Mouse (Mus musculus): ENCODE measurements at regions not wholly inside any gene's neighbourhood (a gene's known extent, or its start where the extent isn't known, plus 50 kb on each side); places are given as distances from the start of the nearest gene placed in this dataset.

DNA sequence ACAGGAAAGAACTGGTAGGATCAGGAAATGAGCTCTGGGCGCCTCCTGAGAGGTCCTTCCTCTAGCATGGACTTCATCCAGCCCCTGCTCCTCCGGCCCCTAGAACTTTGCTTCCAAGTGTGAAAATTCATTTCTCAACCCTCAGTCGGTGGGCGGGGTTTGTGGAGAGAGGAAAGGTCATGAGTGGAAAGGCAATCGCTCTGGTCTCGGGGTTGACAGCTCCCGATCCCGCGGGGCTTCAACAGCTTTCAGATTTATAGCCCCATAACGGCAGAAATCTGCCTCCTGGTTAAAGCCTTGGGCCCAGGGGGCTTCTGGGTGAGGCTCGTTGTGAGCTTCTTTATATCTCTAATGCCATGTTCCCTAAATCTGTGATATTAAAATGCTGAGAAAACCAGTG is 184.2 kb upstream of the Spaca1 start:
- dilution Hi-C loops (cut with MboI; ENCODE audit: extremely low pct_ligation_motif_present, extremely low pct_unique_long_range_greater_than_20kb, low sequenced_read_pairs), result no loop called here
- Histone ChIP-seq H3K36me3 (replicated peaks in 1 of 2; ENCODE audit: control insufficient read depth in 1 of 2, insufficient read depth in 1 of 2, low read length in 1 of 2) (no peaks in the 10 kb centered on the region), H3K79me2 (replicated peaks; ENCODE audit: control insufficient read depth, extremely low read depth, insufficient read depth, poor library complexity, severe bottlenecking) (no peaks in the 10 kb centered on the region), H3K9ac (ENCODE audit: insufficient read depth, low read depth) (no peak overlapping the region), H3K9me3 (replicated peaks; ENCODE audit: low read length) (no peaks in the 10 kb centered on the region), H3K27ac (ENCODE audit: insufficient read depth, low read depth) (no peak overlapping the region), H3K4me1 (ENCODE audit: control insufficient read depth in 1 of 2, insufficient read depth in 2 of 2) (no peaks in the 10 kb centered on the region), H3K4me2 (ENCODE audit: insufficient read depth, low read depth, poor library complexity, severe bottlenecking) (no peak overlapping the region), H3K4me3 (replicated peaks in 1 of 3; ENCODE audit: low read depth in 2 of 3, low read length in 2 of 3, poor library complexity in 1 of 3) (no peak overlapping the region), H3K27me3 (replicated peaks) (no peaks in the 10 kb centered on the region)
- in situ Hi-C loops (cut with MboI; ENCODE audit: low pct_ligation_motif_present, low pct_unique_long_range_greater_than_20kb, low sequenced_read_pairs), result loop anchor here (25.0 kb wide), 1 partner anchor 822 kb away; no protein-coding TSS in a partner anchor
- no peak for DNase-seq (ENCODE audit: extremely low read depth)
- no peak for TF ChIP-seq NELFE (IDR thresholded peaks at IDR 0.05; ENCODE audit: low read depth, low read length)
- TF ChIP-seq ZC3H11A (IDR thresholded peaks at IDR 0.05; ENCODE audit: low read depth, low read length), result no peak
- TF ChIP-seq USF2 (conservative IDR thresholded peaks at IDR 0.05; ENCODE audit: low read depth, low read length), result no peak
- TF ChIP-seq POLR2A (IDR thresholded peaks at IDR 0.05; ENCODE audit: low read depth, low read length), result no peak
- no peak for TF ChIP-seq HCFC1 (IDR thresholded peaks at IDR 0.05; ENCODE audit: low read depth, low read length)
- TF ChIP-seq ETS1 (conservative IDR thresholded peaks at IDR 0.05; ENCODE audit: low read depth, low read length), result no peak

DNA sequence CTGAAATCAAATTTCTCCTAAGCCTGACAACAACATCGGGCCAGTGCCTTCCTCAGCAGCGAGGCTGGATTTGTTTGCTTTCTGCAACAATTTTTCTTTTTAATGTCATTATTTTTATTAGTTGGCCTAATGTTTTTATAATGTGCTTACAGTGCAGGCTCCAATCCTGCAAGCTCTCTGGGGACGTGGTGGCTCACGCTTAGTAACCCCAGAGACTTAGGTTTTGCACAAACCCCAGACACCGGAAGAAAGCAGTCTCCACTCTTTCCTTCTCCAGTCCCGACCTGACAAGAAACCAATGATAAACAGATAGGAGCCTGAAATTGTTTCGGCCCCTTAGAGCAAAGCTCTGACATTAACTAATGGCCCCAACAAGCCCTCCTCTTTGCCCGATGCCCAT is 184.7 kb upstream of the Spaca1 start:
- no peak overlapping the region for H3K27ac ChIP-seq (ENCODE audit: insufficient read depth, low read depth)
- H3K79me2 ChIP-seq (replicated peaks; ENCODE audit: control insufficient read depth, extremely low read depth, insufficient read depth, poor library complexity, severe bottlenecking), result no peaks in the 10 kb centered on the region
- H3K9ac ChIP-seq (ENCODE audit: insufficient read depth, low read depth), result no peak overlapping the region
- no peak for DNase-seq (ENCODE audit: extremely low read depth)
- in situ Hi-C loops (cut with MboI; ENCODE audit: low pct_ligation_motif_present, low pct_unique_long_range_greater_than_20kb, low sequenced_read_pairs) (loop anchor here (25.0 kb wide), 1 partner anchor 822 kb away; no protein-coding TSS in a partner anchor), dilution Hi-C loops (cut with MboI; ENCODE audit: extremely low pct_ligation_motif_present, extremely low pct_unique_long_range_greater_than_20kb, low sequenced_read_pairs) (no loop called here)
- H3K4me1 ChIP-seq (ENCODE audit: control insufficient read depth in 1 of 2, insufficient read depth in 2 of 2), result no peaks in the 10 kb centered on the region
- no peak overlapping the region for H3K4me2 ChIP-seq (ENCODE audit: insufficient read depth, low read depth, poor library complexity, severe bottlenecking)
- no peaks in the 10 kb centered on the region for H3K36me3 ChIP-seq (replicated peaks in 1 of 2; ENCODE audit: control insufficient read depth in 1 of 2, insufficient read depth in 1 of 2, low read length in 1 of 2)
- no peaks in the 10 kb centered on the region for H3K27me3 ChIP-seq (replicated peaks)
- no peak overlapping the region for H3K4me3 ChIP-seq (replicated peaks in 1 of 3; ENCODE audit: low read depth in 2 of 3, low read length in 2 of 3, poor library complexity in 1 of 3)
- no peaks in the 10 kb centered on the region for H3K9me3 ChIP-seq (replicated peaks; ENCODE audit: low read length)
- TF ChIP-seq POLR2AphosphoS2 (IDR thresholded peaks at IDR 0.05; ENCODE audit: low read depth, low read length) (no peak), MAX (IDR thresholded peaks at IDR 0.05; ENCODE audit: low read length) (no peak), NELFE (IDR thresholded peaks at IDR 0.05; ENCODE audit: low read depth, low read length) (no peak), CHD1 (IDR thresholded peaks at IDR 0.05; ENCODE audit: low read depth, low read length) (no peak), TCF12 (IDR thresholded peaks at IDR 0.05; ENCODE audit: low read depth, low read length) (no peak), ZMIZ1 (IDR thresholded peaks at IDR 0.05; ENCODE audit: low read depth, low read length) (no peak), PAX5 (IDR thresholded peaks at IDR 0.05; ENCODE audit: low read length) (no peak), SIN3A (IDR thresholded peaks at IDR 0.05; ENCODE audit: low read length) (no peak), BHLHE40 (IDR thresholded peaks at IDR 0.05; ENCODE audit: low read depth, low read length) (no peak), RCOR1 (conservative IDR thresholded peaks at IDR 0.05; ENCODE audit: low read depth, low read length) (no peak), ZKSCAN1 (IDR thresholded peaks at IDR 0.05; ENCODE audit: borderline replicate concordance, low read depth, low read length) (no peak), ELF1 (IDR thresholded peaks at IDR 0.05; ENCODE audit: low read depth, low read length) (no peak), ETS1 (conservative IDR thresholded peaks at IDR 0.05; ENCODE audit: low read depth, low read length) (no peak), IRF4 (IDR thresholded peaks at IDR 0.05; ENCODE audit: low read depth, low read length) (no peak), ZNF384 (IDR thresholded peaks at IDR 0.05; ENCODE audit: low read depth, low read length) (no peak)

Data from CH12.LX (cell line).